Mouse (Mus musculus): ENCODE data around the gene Hsh2d. TPM values are rescaled to one million over a fixed set of nuclear protein-coding genes. Genes with fewer than 3 reads are reported as not detected.

Hsh2d gene
- total RNA-seq, 2 experiments from 2014 or later, result not detected

GRCm38 (mm10) chr8:72187793-72188331 is 1.6 kb upstream of the Hsh2d start:
- DNase-seq (ENCODE audit: low spot score in 2 of 2), result no peak

GRCm38 (mm10) chr8:72190215-72190539 is 739 bp downstream of the Hsh2d start:
- no peak for DNase-seq (ENCODE audit: low spot score in 2 of 2)

- no peak for DNase-seq (ENCODE audit: low spot score in 2 of 2)
Observed at GRCm38 (mm10) chr8:72192065-72192464, 2.6 kb downstream of the Hsh2d start.

GRCm38 (mm10) chr8:72197997-72198396 is 8.6 kb downstream of the Hsh2d start:
- DNase-seq (ENCODE audit: low spot score in 2 of 2), result no peak

GRCm38 (mm10) chr8:72208582-72208981 is 19.1 kb downstream of the Hsh2d start:
- no peak for DNase-seq (ENCODE audit: low spot score in 2 of 2)

- DNase-seq (ENCODE audit: low spot score in 2 of 2), result no peak
Observed at GRCm38 (mm10) chr8:72210222-72210621, 20.8 kb downstream of the Hsh2d start.

GRCm38 (mm10) chr8:72210710-72211109 is 21.3 kb downstream of the Hsh2d start:
- DNase-seq (ENCODE audit: low spot score in 2 of 2), result no peak

DNA sequence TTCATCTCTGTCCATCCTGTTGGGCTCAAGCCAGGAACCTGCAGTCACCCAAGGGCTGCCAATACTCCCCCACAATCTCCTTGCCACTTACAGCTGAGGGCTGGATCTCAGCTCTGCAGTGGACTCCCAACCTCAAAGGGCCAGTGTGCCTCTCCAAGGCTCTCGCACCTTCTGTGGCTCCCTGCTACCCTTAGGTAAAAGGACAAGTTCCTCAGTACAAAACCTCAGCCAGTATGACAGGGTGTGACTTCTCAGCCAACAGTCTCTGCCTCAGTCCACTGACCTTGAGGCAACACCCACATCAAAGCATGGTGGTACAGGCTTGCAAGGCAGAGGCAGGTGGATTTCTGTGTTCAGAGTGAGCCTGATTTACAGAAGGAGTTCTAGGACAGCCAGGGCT is 22.4 kb downstream of the Hsh2d start:
- DNase-seq (ENCODE audit: low spot score in 2 of 2), result no peak

DNA sequence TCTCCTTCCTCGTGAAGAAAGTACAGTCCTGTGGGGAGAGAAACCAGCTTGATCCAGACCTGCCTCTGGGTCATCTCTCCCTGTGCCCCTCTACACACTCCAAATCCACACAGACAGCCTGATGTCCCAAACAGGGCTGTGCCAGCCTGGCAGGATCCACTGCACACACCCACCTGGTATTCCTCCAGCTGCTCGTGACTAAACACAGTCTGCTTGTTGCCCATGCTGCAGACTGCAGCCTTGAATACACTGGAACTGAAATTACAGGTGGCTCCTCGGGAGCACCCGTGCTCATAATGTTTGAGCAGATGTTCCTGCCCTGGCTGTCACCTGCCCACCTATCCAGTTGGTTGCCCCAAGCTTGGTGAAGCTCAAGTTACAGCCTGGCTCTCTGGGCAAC is 23.3 kb downstream of the Hsh2d start, which contains the start of gene Cib3:
Gene Cib3, minus strand, starts transcription at position 87 of the 400 bp plus-strand sequence.
- no peak for DNase-seq (ENCODE audit: low spot score in 2 of 2)

DNA sequence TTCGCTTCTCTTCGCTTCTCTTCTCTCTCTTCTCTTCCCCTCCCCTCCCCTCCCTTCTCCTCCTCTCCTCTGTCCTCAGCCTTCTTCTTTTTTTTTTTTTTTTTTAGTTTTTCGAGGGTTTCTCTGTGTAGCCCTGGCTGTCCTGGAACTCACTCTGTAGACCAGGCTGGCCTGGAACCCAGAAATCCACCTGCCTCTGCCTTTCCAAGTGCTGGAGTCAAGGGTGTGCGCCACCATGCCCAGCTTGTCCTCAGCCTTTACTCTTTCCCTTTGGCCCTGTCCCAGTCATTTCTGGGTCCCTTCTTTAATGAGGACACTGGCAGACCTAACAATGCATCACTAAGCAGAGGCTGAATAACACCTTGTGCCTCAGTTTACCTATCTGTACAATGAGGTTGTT is 24.1 kb downstream of the Hsh2d start, which contains the start of gene Gm11034:
Gene Gm11034, minus strand, starts transcription at position 101 of the 400 bp plus-strand sequence.
- DNase-seq (ENCODE audit: low spot score in 2 of 2), result no peak

DNA sequence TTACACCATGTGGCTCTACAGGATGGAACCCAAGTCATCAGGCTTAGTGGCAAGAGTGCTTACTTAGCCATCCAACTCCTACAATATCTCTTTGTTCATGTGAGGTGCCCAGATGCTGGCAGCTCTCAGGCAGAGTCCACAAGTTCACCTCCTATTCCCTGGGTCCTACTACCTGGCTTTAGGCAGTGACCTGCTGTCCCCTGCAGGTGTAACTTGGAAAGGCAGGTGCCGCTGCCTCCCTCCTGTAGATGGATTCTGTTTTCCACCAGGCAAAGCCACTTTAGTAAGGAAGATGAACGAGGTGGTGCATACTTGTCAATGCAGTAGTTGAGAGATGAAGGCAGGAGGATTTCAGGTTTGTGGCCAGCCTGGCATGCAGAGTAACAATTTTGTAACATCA is 25.6 kb downstream of the Hsh2d start:
- no peak for DNase-seq (ENCODE audit: low spot score in 2 of 2)

- no peak for DNase-seq (ENCODE audit: low spot score in 2 of 2)
Observed at GRCm38 (mm10) chr8:72215871-72216270, 26.4 kb downstream of the Hsh2d start.

- DNase-seq (ENCODE audit: low spot score in 2 of 2), result no peak
Observed at GRCm38 (mm10) chr8:72218781-72219540, 29.5 kb downstream of the Hsh2d start.

GRCm38 (mm10) chr8:72219541-72220363 is 30.3 kb downstream of the Hsh2d start, which contains the start of gene Fam32a:
TSS of gene Fam32a (plus strand) at chr8:72219730.
- DNase-seq (ENCODE audit: low spot score in 2 of 2), result peak; percentile 78 to 94

DNA sequence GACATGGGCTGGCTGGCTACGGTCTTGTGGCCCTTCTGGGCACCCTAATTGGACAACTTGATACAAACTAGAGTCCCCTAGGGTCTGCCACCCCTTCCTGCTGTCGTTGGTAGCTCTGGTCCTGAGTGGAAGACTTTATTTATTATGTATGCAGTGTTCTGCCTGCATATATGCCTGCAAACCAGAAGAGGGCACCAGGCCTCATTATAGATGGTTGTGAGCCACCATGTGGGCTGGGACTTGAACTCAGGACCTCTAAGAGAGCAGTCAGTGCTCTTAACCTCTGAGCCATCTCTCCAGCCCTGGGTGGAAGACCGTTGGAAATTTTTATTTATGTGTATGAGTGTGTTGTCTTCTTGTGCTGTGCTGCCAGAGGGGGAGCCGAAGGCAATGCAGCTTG is 31.3 kb downstream of the Hsh2d start:
- no peak for DNase-seq (ENCODE audit: low spot score in 2 of 2)

DNA sequence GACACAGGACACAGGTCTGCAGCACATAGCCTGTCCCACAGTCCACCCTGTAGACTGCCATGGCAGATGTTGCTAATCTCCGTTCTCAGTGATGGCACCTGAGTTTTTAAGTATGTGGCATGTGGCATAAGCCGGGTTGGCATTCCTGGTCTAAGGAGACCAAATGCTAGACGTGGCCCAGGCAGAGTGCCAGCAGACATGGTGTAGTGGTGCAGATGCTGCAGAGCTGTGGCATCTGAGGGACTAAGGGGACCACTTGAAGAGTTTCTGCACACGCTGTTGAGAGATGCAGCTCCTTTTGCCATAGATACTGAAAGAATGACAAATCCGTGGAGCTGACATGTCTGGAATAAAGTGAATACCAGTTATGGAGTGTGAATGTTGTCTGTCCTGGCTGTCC is 33.2 kb downstream of the Hsh2d start:
- no peak for DNase-seq (ENCODE audit: low spot score in 2 of 2)

DNA sequence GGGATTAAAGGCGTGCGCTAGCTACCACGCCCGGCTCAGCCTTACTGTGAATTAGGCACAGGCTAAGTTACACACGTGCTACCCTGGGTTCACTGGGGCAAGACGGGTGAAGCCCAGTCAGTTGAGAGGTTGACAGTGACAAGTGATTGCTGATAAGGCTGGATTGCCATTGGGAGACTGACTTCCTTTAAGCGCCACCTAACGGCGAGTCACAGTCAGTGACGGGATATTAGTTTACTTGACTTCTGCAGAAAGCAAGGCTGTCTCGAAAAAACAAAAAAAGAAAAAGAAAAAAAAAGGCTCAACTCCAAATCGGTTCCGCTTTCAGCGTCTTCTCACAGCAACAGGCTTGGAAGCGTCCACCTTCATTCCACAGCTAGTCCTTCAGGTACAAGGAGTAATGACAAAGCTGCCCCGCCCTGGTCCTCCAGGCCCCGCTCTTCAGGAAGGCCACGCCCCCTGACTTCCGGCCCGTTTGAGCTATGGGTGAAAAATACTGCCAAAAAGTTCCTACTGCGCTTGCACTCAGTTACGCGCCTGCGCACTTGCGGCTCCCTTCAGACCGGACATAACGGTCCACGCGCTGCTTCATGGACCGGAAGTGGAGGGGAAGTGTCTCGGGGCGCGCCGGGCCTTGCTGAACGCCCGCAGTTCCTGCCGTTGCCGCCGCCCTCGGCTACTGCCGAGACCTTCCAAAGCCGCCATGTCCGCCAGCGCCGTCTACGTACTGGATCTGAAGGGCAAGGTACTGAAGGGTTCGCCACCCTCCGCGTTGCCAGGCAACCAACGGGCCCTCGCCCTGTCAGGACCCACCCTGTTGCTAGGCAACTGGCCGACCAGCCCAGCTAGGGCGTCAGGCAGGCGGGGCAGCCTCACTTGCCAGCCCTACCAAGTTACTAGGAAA is 50.3 kb downstream of the Hsh2d start, which contains the start of gene Ap1m1:
Gene Ap1m1, plus strand, starts transcription at position 520 of the 904 bp plus-strand sequence.
- DNase-seq (ENCODE audit: low spot score in 2 of 2), result peak; percentile 98

- no peak for DNase-seq (ENCODE audit: low spot score in 2 of 2)
Observed at GRCm38 (mm10) chr8:72240403-72240763, 50.9 kb downstream of the Hsh2d start.

- no peak for DNase-seq (ENCODE audit: low spot score in 2 of 2)
Observed at GRCm38 (mm10) chr8:72240951-72241350, 51.5 kb downstream of the Hsh2d start.

DNA sequence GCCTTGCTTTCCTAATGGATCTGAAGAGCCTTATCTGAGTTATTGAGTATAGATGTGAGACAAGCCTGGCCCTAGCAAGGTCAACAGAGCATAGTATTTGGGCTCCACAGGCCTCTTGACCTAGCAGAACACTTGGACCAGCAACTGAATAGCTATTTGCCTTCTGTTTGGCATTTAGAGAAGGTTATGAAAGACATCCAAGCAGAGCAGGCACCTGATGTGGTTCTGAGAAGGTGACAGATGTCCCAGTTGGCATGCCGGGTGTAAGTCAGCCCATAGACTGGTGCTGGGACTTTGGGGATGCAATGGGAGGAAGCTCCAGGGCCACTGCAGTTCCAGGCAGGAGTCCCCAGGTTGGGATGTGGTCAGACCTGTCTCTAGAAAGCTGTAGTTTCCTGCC is 52.8 kb downstream of the Hsh2d start:
- no peak for DNase-seq (ENCODE audit: low spot score in 2 of 2)

GRCm38 (mm10) chr8:72244610-72245009 is 55.2 kb downstream of the Hsh2d start:
- DNase-seq (ENCODE audit: low spot score in 2 of 2), result no peak

All from layer of hippocampus, postnatal 14 days (tissue).